Mouse (Mus musculus) cerebellum, adult 2 months (tissue): ENCODE measurements at regions not wholly inside any gene's neighbourhood (a gene's known extent, or its start where the extent isn't known, plus 50 kb on each side); places are given as distances from the start of the nearest gene placed in this dataset.

ENCODE experiments used
- CTCF ChIP-seq: fragments of 200-500 bp; IDR thresholded peaks from 2 replicates; pipeline ENCODE4 v1.5.1; 2011; ENCODE audit warnings: low read depth, mild to moderate bottlenecking, control low read depth, low read length, moderate library complexity, borderline replicate concordance; ENCODE audit not compliant: insufficient read depth
- POLR2A ChIP-seq: fragments of 200-500 bp; IDR thresholded peaks from 2 replicates; pipeline ENCODE4 v1.6.1; 2011; ENCODE audit warnings: low read length, control low read depth, borderline replicate concordance; ENCODE audit not compliant: insufficient read depth

DNA sequence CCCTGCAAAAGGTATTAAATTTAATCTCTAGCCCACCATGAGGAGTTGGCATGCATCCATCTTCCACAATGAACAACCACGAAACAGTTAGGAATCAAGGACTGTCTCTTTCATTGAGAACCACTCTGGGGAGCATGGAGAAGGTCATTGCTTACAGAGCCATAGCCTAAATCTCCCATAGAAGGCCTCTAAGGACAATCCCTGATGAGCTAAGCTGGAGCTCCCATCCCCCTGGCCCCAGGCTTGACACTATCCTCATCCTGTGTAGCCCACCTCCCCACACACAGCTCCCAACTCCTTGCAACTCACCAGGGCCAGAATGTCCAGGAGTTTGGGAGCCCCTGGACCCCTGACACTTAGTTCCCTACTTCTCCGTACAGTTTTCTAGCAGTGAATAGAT lies 70.0 kb downstream of the Tmem100 start:
- TF ChIP-seq CTCF (no peak), POLR2A (no peak)
